Mouse (Mus musculus): ENCODE measurements around the gene Cog4.

GRCm38 (mm10) chr8:110919341-110920031 is 73.1 kb downstream of the Cog4 start, which contains the start of gene St3gal2:
- TF ChIP-seq CTCF (IDR thresholded peaks at IDR 0.05; ENCODE audit: borderline replicate concordance, insufficient read depth, low read depth, low read length) (no peak), POLR2A (IDR thresholded peaks at IDR 0.05; ENCODE audit: borderline replicate concordance, insufficient read depth, low read length) (peak; percentile 52; the same call in 1 of the 2 replicates)
